Mouse (Mus musculus) liver, postnatal 0 days (tissue): ENCODE measurements around the gene Meis2.

Source experiments
- CTCF ChIP-seq: sonication (generic); IDR thresholded peaks from 2 replicates; pipeline ENCODE4 v1.5.1; 2016; ENCODE audit warnings: antibody characterized with exemption, low read depth
- EP300 ChIP-seq: IDR thresholded peaks from 2 replicates; pipeline ENCODE4 v1.6.1; 2016; ENCODE audit warnings: antibody characterized with exemption, low read depth, mild to moderate bottlenecking

GRCm38 (mm10) chr2:115989249-115989648 lies 76.4 kb downstream of the Meis2 start:
- TF ChIP-seq EP300 = no peak
- no peak for TF ChIP-seq CTCF
